Comparison of ENCODE assay signal across 22 mouse cellular contexts in the genomic region with DNA sequence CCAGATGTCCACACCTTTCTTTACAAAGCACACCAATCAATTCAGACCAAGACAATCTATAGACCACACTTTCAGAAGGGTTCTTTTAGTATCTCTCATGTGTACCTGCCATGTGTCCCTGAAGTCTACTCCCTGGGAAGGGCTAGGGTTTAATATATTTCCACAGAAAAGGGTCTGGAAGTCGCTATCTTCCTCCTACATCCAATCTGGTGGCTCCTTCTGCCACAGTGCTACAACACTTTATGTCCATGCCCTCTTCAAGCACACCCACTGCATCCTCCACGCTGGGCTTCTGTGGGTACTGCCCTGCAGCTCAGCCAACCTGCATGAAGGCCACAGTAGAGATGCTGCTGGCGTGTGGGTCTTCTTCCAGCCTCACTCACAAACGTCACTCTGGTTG. TPM values are rescaled to one million over a fixed set of nuclear protein-coding genes. Genes with fewer than 3 reads are reported as not detected.
DNase-seq lines count a peak whose midpoint lies in the region; ATAC-seq lines count a peak whose summit lies in the region.
"Had no signal": no experiment of that assay in that cellular context is flagged by ENCODE, and none has a peak within 500 bp of the region (broad histone marks: within the 10 kb centered on the region; RNA-seq: fewer than 3 reads in every experiment).

No protein-coding gene starts in this region.

- DNase-seq in layer of hippocampus, adult 8-10 months (ENCODE audit: low spot score in 2 of 2): peak; percentile 26 to 40
- no peak for DNase-seq in layer of hippocampus, postnatal 10 days (ENCODE audit: low spot score in 2 of 2)
- DNase-seq in right cerebral cortex, adult 2 months (ENCODE audit: low spot score in 2 of 2): peak; percentile 61 to 66
- no peak for DNase-seq in right cerebral cortex, postnatal 14 days
- peak; percentile 44 to 69 for DNase-seq in left cerebral cortex, adult 9 months (ENCODE audit: low spot score in 2 of 2)
- peak; percentile 34 to 69 for DNase-seq in right cerebral cortex, postnatal 36 days (ENCODE audit: low spot score in 2 of 2)
- no peak for DNase-seq in embryo, embryonic 10 days (ENCODE audit: low spot score)
- DNase-seq: adrenal gland, adult 8-10 months; cerebellum, adult 18-20 months; cerebellum, postnatal 14 days; gastrocnemius, postnatal 14 days; heart, adult 18-20 months; heart, postnatal 10 days; kidney, adult 8-10 months; kidney, postnatal 14 days; liver, postnatal 0 days; thymus, postnatal 25 days had no signal

- no peak for ATAC-seq in granulocyte monocyte progenitor cell, adult 5-6 weeks (replicated peaks; ENCODE audit: poor library complexity, severe bottlenecking)
- ATAC-seq: hindbrain, embryonic 16.5 days; intestine, embryonic 15.5 days; liver, postnatal 0 days; lung, postnatal 0 days had no signal

RNA-seq across cellular contexts. Expression of gene Sh3gl2, which starts 29.5 kb away (rescaled TPM):
- 100 to 1,000 TPM; 256 to 290 (median 273) TPM for total RNA-seq in layer of hippocampus, adult 8-10 months (2022)
- total RNA-seq in layer of hippocampus, postnatal 10 days (2021): 100 to 1,000 TPM; 228 to 252 TPM
- total RNA-seq in granulocyte monocyte progenitor cell, adult 5-6 weeks (2014; fragmentation: Nextera tagmentation): not detected in 2 replicates
- total RNA-seq in granulocyte monocyte progenitor cell, adult 5-6 weeks (2017): not detected in 2 replicates
- total RNA-seq: MEL had no signal

Comparison
In these comparisons a context has a peak if more than half of its experiments do, and no peak if none do; other contexts are left out.
1. DNase-seq: peak in layer of hippocampus, adult 8-10 months (2 of 2), right cerebral cortex, adult 2 months (2 of 2), left cerebral cortex, adult 9 months (2 of 2) and right cerebral cortex, postnatal 36 days (2 of 2); none in layer of hippocampus, postnatal 10 days (0 of 2), right cerebral cortex, postnatal 14 days (single experiment) and embryo, embryonic 10 days (single experiment).
2. RNA of gene Sh3gl2, which starts 29.5 kb away (total RNA-seq): 256 to 290 TPM in layer of hippocampus, adult 8-10 months and 228 to 252 TPM in layer of hippocampus, postnatal 10 days; not detected in granulocyte monocyte progenitor cell, adult 5-6 weeks; every median in the first group is over 100 times any median in the second.